Mouse (Mus musculus): ENCODE measurements around the gene Unc13a.
"Not testable (repeated sequence)": the region's sequence is repeated elsewhere in the genome, so short reads cannot be mapped to it uniquely, and the experiment has no call there.

The Unc13a gene

GRCm38 (mm10) chr8:71671549-71671965 is at the start of gene Unc13a:
Gene Unc13a (minus strand): TSS chr8:71671757.
- DNase-seq, result peak; percentile 96 to 97

- DNase-seq, result no peak
These were observed 48.4 kb upstream of the Unc13a start for GRCm38 (mm10) chr8:71719928-71720457.

GRCm38 (mm10) chr8:71719218-71719617 is 47.7 kb upstream of the Unc13a start:
- no peak for DNase-seq

GRCm38 (mm10) chr8:71718252-71718651 is 46.7 kb upstream of the Unc13a start:
- no peak for DNase-seq

GRCm38 (mm10) chr8:71717096-71717495 is 45.5 kb upstream of the Unc13a start:
- no peak for DNase-seq

- no peak for DNase-seq
These were observed 45.0 kb upstream of the Unc13a start for GRCm38 (mm10) chr8:71716561-71717053.

GRCm38 (mm10) chr8:71715531-71715930 is 44.0 kb upstream of the Unc13a start:
- DNase-seq, result no peak

GRCm38 (mm10) chr8:71711574-71711973 is 40.0 kb upstream of the Unc13a start:
- DNase-seq, result no peak

GRCm38 (mm10) chr8:71709800-71710446 is 38.4 kb upstream of the Unc13a start:
- DNase-seq, result peak; percentile 88 to 89

- DNase-seq, result no peak
These were observed 37.7 kb upstream of the Unc13a start for GRCm38 (mm10) chr8:71709134-71709799.

- peak; percentile 81 for DNase-seq
These were observed 36.3 kb upstream of the Unc13a start for GRCm38 (mm10) chr8:71707874-71708273.

GRCm38 (mm10) chr8:71703400-71703799 is 31.8 kb upstream of the Unc13a start:
- not testable (repeated sequence) for DNase-seq

- no peak for DNase-seq
These were observed 31.4 kb upstream of the Unc13a start for GRCm38 (mm10) chr8:71702923-71703322.

GRCm38 (mm10) chr8:71702087-71702432 is 30.5 kb upstream of the Unc13a start:
- peak; percentile 28 to 30 for DNase-seq

- peak; percentile 25 to 30 for DNase-seq
These were observed 30.0 kb upstream of the Unc13a start, which contains the start of gene B3gnt3 for GRCm38 (mm10) chr8:71701414-71702086. Gene B3gnt3 (minus strand): TSS chr8:71701789.

GRCm38 (mm10) chr8:71700493-71701269 is 29.1 kb upstream of the Unc13a start:
- DNase-seq, result peak; percentile 25 to 29

GRCm38 (mm10) chr8:71695456-71695855 is 23.9 kb upstream of the Unc13a start:
- DNase-seq, result peak in 1 of 2 experiments; percentile 39

- peak; percentile 23 to 26 for DNase-seq
These were observed 21.8 kb upstream of the Unc13a start for GRCm38 (mm10) chr8:71693166-71694041.

- peak; percentile 37 to 38 for DNase-seq
These were observed 21.0 kb upstream of the Unc13a start for GRCm38 (mm10) chr8:71692509-71692908.

GRCm38 (mm10) chr8:71689028-71689427 is 17.5 kb upstream of the Unc13a start, which contains the start of gene Insl3:
Gene Insl3 (plus strand): TSS chr8:71689214.
- DNase-seq, result no peak

- no peak for DNase-seq
These were observed 16.1 kb upstream of the Unc13a start for GRCm38 (mm10) chr8:71687616-71688015.
